Mouse (Mus musculus): ENCODE measurements at regions not wholly inside any gene's neighbourhood (a gene's known extent, or its start where the extent isn't known, plus 50 kb on each side); places are given as distances from the start of the nearest gene placed in this dataset.

DNA sequence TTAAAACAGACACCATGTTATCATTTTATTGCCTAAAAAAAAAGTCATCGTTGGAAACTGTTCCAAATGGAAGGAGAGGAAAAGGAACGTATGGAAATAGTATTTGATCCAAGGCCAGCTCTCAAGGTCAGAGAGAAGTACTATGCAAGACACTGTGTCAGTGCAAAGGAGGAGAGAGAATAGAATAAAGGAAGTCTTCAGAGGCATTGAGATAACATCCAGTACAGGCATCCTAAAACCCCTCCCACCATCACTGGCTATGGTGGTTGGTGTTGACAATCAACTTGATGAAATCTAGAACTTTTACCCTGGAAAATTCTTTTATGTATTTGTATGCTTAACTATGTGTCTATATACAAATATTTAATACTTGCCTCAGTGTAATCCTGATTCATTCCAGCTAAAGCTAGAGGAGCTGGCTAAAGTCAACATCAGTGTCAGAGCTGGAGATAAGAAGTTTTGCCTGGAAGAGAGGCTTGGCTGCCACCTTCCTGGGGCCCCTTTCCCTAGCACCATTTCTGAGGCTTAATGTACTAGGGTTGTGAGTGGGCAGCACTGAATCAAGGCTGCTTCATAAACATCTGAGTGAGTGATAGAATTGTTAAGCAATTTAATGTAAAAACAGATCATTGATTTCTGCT, 104.1 kb upstream of the Tmtc1 start:
- Histone ChIP-seq H3K4me2 (ENCODE audit: low read depth, severe bottlenecking) (no peak overlapping the region), H3K9ac (ENCODE audit: low read length) (no peak overlapping the region), H3K27me3 (ENCODE audit: control insufficient read depth, insufficient read depth, low read length) (no peaks in the 10 kb centered on the region), H3K4me1 (ENCODE audit: control insufficient read depth, insufficient read depth, low read length) (no peaks in the 10 kb centered on the region), H3K36me3 (ENCODE audit: control insufficient read depth, insufficient read depth, low read length) (no peaks in the 10 kb centered on the region), H3K27ac (replicated peaks; ENCODE audit: low read depth, low read length) (no peak overlapping the region), H3K4me3 (ENCODE audit: low read depth, low read length) (no peak overlapping the region), H3K9me3 (ENCODE audit: control insufficient read depth, low read length) (no peaks in the 10 kb centered on the region)
- no peak for DNase-seq (ENCODE audit: low spot score)
- no peak for ATAC-seq (ENCODE audit: insufficient number of reproducible peaks, low FRiP score, low TSS enrichment, low read depth)
- WGBS: 83% methylated on average over 2 of the region's 2 CpGs

DNA sequence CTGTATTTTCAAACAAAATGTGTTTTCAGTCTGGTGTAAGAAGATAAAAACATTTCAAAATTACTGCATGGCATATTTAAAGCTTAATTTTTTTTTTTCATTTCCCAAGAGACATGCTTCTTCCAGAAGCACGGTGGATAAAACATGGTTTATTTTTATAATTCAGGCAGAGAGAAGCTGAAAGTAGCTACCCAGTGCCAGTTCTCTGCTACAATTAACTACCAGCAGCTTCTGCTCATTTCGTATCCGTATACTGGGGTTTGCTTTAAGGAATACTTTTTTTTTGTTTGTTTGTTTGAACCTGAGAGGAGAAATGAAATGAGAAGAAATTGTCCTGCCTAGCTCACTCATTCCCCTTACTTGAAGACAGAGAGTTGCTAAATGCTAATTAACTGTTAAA, 98.9 kb upstream of the Tmtc1 start:
- no peaks in the 10 kb centered on the region for H3K36me3 ChIP-seq (ENCODE audit: control insufficient read depth, insufficient read depth, low read length)
- WGBS: 74% methylated on average over 3 of the region's 3 CpGs
- no peaks in the 10 kb centered on the region for H3K9me3 ChIP-seq (ENCODE audit: control insufficient read depth, low read length)
- H3K4me3 ChIP-seq (ENCODE audit: low read depth, low read length): no peak overlapping the region
- no peak overlapping the region for H3K9ac ChIP-seq (ENCODE audit: low read length)
- H3K27ac ChIP-seq (replicated peaks; ENCODE audit: low read depth, low read length): no peak overlapping the region
- no peak overlapping the region for H3K4me2 ChIP-seq (ENCODE audit: low read depth, severe bottlenecking)
- ATAC-seq (ENCODE audit: insufficient number of reproducible peaks, low FRiP score, low TSS enrichment, low read depth): no peak
- H3K27me3 ChIP-seq (ENCODE audit: control insufficient read depth, insufficient read depth, low read length): no peaks in the 10 kb centered on the region
- no peaks in the 10 kb centered on the region for H3K4me1 ChIP-seq (ENCODE audit: control insufficient read depth, insufficient read depth, low read length)
- no peak for DNase-seq (ENCODE audit: low spot score)

DNA sequence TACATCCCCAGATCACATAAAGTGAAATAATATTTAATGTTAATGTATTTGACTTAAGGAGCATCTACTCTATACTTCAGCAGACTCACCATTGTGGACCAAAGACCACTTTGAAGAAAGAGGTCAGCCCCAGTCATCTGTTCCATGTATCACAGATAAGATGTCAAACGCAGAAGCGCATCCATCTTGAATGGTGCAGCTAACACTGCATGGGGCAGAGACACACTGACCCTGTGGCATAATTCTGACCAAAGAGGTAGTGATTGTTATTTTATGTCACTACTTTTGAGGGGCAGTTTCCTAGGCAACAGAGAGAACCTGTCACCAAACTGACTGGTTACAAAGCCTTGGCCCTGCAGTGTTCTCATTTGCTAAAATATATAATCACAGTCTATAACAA, 97.8 kb upstream of the Tmtc1 start:
- 95% methylated on average over 2 of the region's 2 CpGs for WGBS
- Histone ChIP-seq H3K4me1 (ENCODE audit: control insufficient read depth, insufficient read depth, low read length) (no peaks in the 10 kb centered on the region), H3K36me3 (ENCODE audit: control insufficient read depth, insufficient read depth, low read length) (no peaks in the 10 kb centered on the region), H3K4me3 (ENCODE audit: low read depth, low read length) (no peak overlapping the region), H3K27ac (replicated peaks; ENCODE audit: low read depth, low read length) (no peak overlapping the region), H3K4me2 (ENCODE audit: low read depth, severe bottlenecking) (no peak overlapping the region), H3K9me3 (ENCODE audit: control insufficient read depth, low read length) (no peaks in the 10 kb centered on the region), H3K27me3 (ENCODE audit: control insufficient read depth, insufficient read depth, low read length) (no peaks in the 10 kb centered on the region), H3K9ac (ENCODE audit: low read length) (no peak overlapping the region)
- ATAC-seq (ENCODE audit: insufficient number of reproducible peaks, low FRiP score, low TSS enrichment, low read depth): no peak
- DNase-seq (ENCODE audit: low spot score): no peak

DNA sequence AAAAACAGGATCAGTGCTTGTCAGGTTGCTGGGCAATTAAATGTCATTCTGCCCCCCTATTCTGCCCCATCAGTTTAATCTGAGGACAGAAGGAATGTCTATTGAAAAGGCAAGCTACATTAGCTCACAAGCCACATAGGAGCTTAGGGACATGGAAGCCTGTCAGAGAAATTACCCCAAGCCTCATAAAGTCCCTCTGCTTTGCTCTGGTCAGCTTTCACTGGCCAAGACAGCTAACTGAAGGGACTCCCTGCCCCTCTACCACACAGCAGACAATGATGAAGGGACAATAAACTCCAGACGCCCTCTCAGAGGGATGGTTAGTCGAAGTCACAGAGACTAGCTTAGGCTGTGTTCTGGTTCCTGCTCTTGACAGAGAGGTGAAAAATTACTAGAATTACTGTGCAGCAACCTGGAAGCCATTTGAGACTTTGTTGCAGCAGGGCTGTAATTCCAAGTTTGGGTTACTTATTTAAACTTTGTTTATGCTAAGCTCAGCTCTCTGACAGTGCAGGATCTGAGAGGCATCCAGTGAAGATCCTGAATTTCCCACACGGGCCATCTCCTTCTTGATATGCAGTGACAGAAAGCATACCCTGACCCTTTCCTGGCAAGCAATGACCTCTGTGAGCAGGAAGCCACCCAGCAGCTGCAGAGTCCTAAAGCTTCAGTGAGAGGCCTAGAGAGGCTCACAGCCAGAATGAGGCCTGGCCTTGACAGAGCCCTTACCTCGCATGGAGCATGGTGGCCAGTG, 95.2 kb upstream of the Tmtc1 start:
- ATAC-seq (ENCODE audit: insufficient number of reproducible peaks, low FRiP score, low TSS enrichment, low read depth): no peak
- 31% methylated on average over 4 of the region's 4 CpGs for WGBS
- no peaks in the 10 kb centered on the region for H3K36me3 ChIP-seq (ENCODE audit: control insufficient read depth, insufficient read depth, low read length)
- H3K27ac ChIP-seq (replicated peaks; ENCODE audit: low read depth, low read length): no peak overlapping the region
- no peak overlapping the region for H3K4me2 ChIP-seq (ENCODE audit: low read depth, severe bottlenecking)
- no peaks in the 10 kb centered on the region for H3K27me3 ChIP-seq (ENCODE audit: control insufficient read depth, insufficient read depth, low read length)
- H3K4me3 ChIP-seq (ENCODE audit: low read depth, low read length): no peak overlapping the region
- no peaks in the 10 kb centered on the region for H3K4me1 ChIP-seq (ENCODE audit: control insufficient read depth, insufficient read depth, low read length)
- no peak for DNase-seq (ENCODE audit: low spot score)
- no peaks in the 10 kb centered on the region for H3K9me3 ChIP-seq (ENCODE audit: control insufficient read depth, low read length)
- H3K9ac ChIP-seq (ENCODE audit: low read length): no peak overlapping the region

DNA sequence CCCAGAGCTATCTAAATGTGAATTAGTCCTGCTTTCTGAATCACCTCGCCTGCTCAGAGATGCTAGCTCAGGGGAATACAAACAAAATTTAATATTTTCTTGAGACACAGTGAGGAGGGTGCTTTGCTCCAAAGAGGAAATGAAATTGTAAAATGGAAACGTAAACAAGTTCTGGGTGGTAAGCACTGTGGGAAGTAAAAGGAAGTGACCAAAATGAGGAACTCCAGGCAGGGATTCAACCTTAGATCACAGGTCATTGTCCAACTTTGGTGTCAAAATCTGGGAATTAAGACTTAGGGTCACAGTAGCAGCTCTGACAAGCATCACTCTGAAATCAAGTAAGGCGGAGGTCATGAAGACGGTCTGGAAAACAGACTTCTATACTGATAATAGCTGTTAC, 90.2 kb upstream of the Tmtc1 start:
- Histone ChIP-seq H3K36me3 (ENCODE audit: control insufficient read depth, insufficient read depth, low read length) (no peaks in the 10 kb centered on the region), H3K27ac (replicated peaks; ENCODE audit: low read depth, low read length) (no peak overlapping the region), H3K4me1 (ENCODE audit: control insufficient read depth, insufficient read depth, low read length) (no peaks in the 10 kb centered on the region), H3K9me3 (ENCODE audit: control insufficient read depth, low read length) (no peaks in the 10 kb centered on the region), H3K4me2 (ENCODE audit: low read depth, severe bottlenecking) (no peak overlapping the region), H3K9ac (ENCODE audit: low read length) (no peak overlapping the region), H3K4me3 (ENCODE audit: low read depth, low read length) (no peak overlapping the region), H3K27me3 (ENCODE audit: control insufficient read depth, insufficient read depth, low read length) (no peaks in the 10 kb centered on the region)
- ATAC-seq (ENCODE audit: insufficient number of reproducible peaks, low FRiP score, low TSS enrichment, low read depth) (no peak), DNase-seq (ENCODE audit: low spot score) (no peak)
- WGBS: 80% methylated on average over 4 of the region's 4 CpGs

- no peaks in the 10 kb centered on the region for H3K4me1 ChIP-seq (ENCODE audit: control insufficient read depth, insufficient read depth, low read length)
- no peaks in the 10 kb centered on the region for H3K36me3 ChIP-seq (ENCODE audit: control insufficient read depth, insufficient read depth, low read length)
- ATAC-seq (ENCODE audit: insufficient number of reproducible peaks, low FRiP score, low TSS enrichment, low read depth) (no peak), DNase-seq (ENCODE audit: low spot score) (no peak)
- H3K9ac ChIP-seq (ENCODE audit: low read length): no peak overlapping the region
- H3K27me3 ChIP-seq (ENCODE audit: control insufficient read depth, insufficient read depth, low read length): no peaks in the 10 kb centered on the region
- H3K4me3 ChIP-seq (ENCODE audit: low read depth, low read length): no peak overlapping the region
- WGBS: 94% methylated on average over 1 of the region's 1 CpGs
- no peak overlapping the region for H3K27ac ChIP-seq (replicated peaks; ENCODE audit: low read depth, low read length)
- H3K9me3 ChIP-seq (ENCODE audit: control insufficient read depth, low read length): no peaks in the 10 kb centered on the region
- H3K4me2 ChIP-seq (ENCODE audit: low read depth, severe bottlenecking): no peak overlapping the region
Observed at GRCm38 (mm10) chr6:148531068-148531467, 86.9 kb upstream of the Tmtc1 start.

DNA sequence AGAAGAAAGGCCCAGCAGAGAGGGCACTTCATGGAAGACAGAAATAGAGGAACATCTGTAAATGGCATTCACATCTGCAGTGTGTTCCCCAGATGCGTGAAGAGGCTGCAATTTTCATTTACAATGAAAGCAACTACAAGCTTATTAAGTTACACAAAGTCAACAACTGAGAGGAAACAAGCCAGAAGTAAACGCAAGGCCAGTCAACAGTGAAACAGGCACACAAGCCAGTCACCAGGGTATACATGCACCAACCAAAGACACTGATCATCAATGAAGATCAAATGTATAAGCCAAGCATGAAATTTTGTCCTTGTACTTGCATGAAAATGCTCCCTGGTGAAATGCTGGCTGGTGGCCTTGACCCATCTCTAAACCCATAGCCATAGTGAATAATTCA, 84.4 kb upstream of the Tmtc1 start:
- Histone ChIP-seq H3K9ac (ENCODE audit: low read length) (no peak overlapping the region), H3K36me3 (ENCODE audit: control insufficient read depth, insufficient read depth, low read length) (no peaks in the 10 kb centered on the region), H3K4me2 (ENCODE audit: low read depth, severe bottlenecking) (no peak overlapping the region), H3K9me3 (ENCODE audit: control insufficient read depth, low read length) (no peaks in the 10 kb centered on the region), H3K4me1 (ENCODE audit: control insufficient read depth, insufficient read depth, low read length) (no peaks in the 10 kb centered on the region), H3K27me3 (ENCODE audit: control insufficient read depth, insufficient read depth, low read length) (no peaks in the 10 kb centered on the region), H3K4me3 (ENCODE audit: low read depth, low read length) (no peak overlapping the region), H3K27ac (replicated peaks; ENCODE audit: low read depth, low read length) (no peak overlapping the region)
- no peak for DNase-seq (ENCODE audit: low spot score)
- 75% methylated on average over 2 of the region's 2 CpGs for WGBS
- ATAC-seq (ENCODE audit: insufficient number of reproducible peaks, low FRiP score, low TSS enrichment, low read depth): no peak

- no peak overlapping the region for H3K4me3 ChIP-seq (ENCODE audit: low read depth, low read length)
- ATAC-seq (ENCODE audit: insufficient number of reproducible peaks, low FRiP score, low TSS enrichment, low read depth): no peak
Observed at GRCm38 (mm10) chr6:148522893-148523292, 78.7 kb upstream of the Tmtc1 start.

More at GRCm38 (mm10) chr6:148522893-148523292, 78.7 kb upstream of the Tmtc1 start:
- Histone ChIP-seq H3K27me3 (ENCODE audit: control insufficient read depth, insufficient read depth, low read length) (no peaks in the 10 kb centered on the region), H3K4me1 (ENCODE audit: control insufficient read depth, insufficient read depth, low read length) (no peaks in the 10 kb centered on the region), H3K4me2 (ENCODE audit: low read depth, severe bottlenecking) (no peak overlapping the region), H3K36me3 (ENCODE audit: control insufficient read depth, insufficient read depth, low read length) (no peaks in the 10 kb centered on the region), H3K9ac (ENCODE audit: low read length) (no peak overlapping the region), H3K27ac (replicated peaks; ENCODE audit: low read depth, low read length) (no peak overlapping the region), H3K9me3 (ENCODE audit: control insufficient read depth, low read length) (no peaks in the 10 kb centered on the region)
- no peak for DNase-seq (ENCODE audit: low spot score)
- 43% methylated on average over 1 of the region's 1 CpGs for WGBS
